Mouse (Mus musculus) stomach, postnatal 0 days (tissue): ENCODE results near the gene Tmem107.

Source experiments
- CTCF ChIP-seq: IDR thresholded peaks from 2 replicates; pipeline ENCODE4 v1.5.1; 2016; ENCODE audit warnings: antibody characterized with exemption, low read depth, mild to moderate bottlenecking, moderate library complexity
- EP300 ChIP-seq: optimal IDR thresholded peaks from 2 replicates; pipeline ENCODE3; 2016; ENCODE audit warnings: antibody characterized with exemption

GRCm38 (mm10) chr11:69075764-69076479 is 5.3 kb downstream of the Tmem107 start:
- TF ChIP-seq CTCF (no peak), EP300 (no peak)
